In the genomic region with DNA sequence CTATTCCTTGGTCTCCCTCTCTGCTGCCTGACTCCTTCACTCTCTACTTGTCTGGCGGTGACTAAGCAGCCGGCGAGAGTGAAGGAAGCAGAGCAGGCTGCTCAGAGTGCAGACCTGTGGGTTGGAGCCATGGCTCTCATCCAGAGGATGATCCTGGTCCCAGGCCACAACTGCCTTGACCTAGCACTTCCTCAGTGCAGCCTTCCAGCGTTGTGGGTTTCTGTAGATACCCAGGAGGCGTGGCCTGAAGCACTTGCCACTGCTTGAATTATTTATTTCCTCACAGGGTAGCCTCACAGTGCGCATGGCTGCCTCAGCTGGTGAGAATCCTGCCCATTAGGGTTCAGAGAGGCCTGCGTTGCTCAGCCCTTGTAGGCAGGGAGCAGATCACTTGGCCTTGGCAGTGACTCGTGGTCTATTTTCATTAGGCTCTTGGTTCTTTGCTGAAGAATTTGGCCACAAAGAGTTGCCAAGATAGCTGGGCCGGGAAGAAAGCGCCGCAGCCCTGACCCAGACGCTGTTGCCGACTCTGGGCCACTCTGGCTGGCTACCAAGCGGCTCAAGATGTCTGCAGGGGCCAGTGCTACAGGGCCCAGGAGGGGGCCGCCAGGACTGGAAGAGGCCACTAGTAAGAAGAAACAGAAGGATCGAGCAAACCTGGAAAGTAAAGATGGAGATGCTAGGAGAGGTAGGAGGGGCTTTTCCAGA, we compare ENCODE assay signal across 7 mouse cellular contexts. TPM values are rescaled to one million over a fixed set of nuclear protein-coding genes. Genes with fewer than 3 reads are reported as not detected.
DNase-seq lines count a peak whose midpoint lies in the region; ATAC-seq and TF ChIP-seq lines count a peak whose summit lies in the region.

No protein-coding gene starts in this region.

- H3K9me3 ChIP-seq in E14TG2a.4 (ENCODE audit: low read length): no peaks in the 10 kb centered on the region
- H3K9me3 ChIP-seq in forebrain, embryonic 10.5 days: no peaks in the 10 kb centered on the region
- no peaks in the 10 kb centered on the region for H3K9me3 ChIP-seq in hindbrain, embryonic 16.5 days (ENCODE audit: control insufficient read depth, low read length)
- no peaks in the 10 kb centered on the region for H3K9me3 ChIP-seq in lung, postnatal 0 days (ENCODE audit: low read length)

- no peak for TF ChIP-seq EP300 in lung, postnatal 0 days (IDR thresholded peaks at IDR 0.05)

- H3K27ac ChIP-seq in forebrain, embryonic 10.5 days: no peak overlapping the region
- H3K27ac ChIP-seq in hindbrain, embryonic 16.5 days (ENCODE audit: low read depth, low read length): no peak overlapping the region
- H3K27ac ChIP-seq in lung, postnatal 0 days (ENCODE audit: low read length): peak overlapping the region; percentile 26; the same call in 1 of the 2 replicates
- H3K27ac ChIP-seq in testis, adult 2 months (ENCODE audit: control insufficient read depth, insufficient read depth, low read depth, low read length): peak overlapping the region; percentile 95

- H3K4me2 ChIP-seq in hindbrain, embryonic 16.5 days (ENCODE audit: low read length): peak overlapping the region; percentile 59
- H3K4me2 ChIP-seq in lung, postnatal 0 days (replicated peaks; ENCODE audit: low read depth, low read length): peak overlapping the region; percentile 79

- peaks cover 66% of the 10 kb centered on the region for H3K36me3 ChIP-seq in E14TG2a.4 (ENCODE audit: insufficient read depth, low read length)
- H3K36me3 ChIP-seq in forebrain, embryonic 10.5 days (replicated peaks): peaks cover 83% of the 10 kb centered on the region
- peaks cover 41% of the 10 kb centered on the region for H3K36me3 ChIP-seq in hindbrain, embryonic 16.5 days (ENCODE audit: control insufficient read depth, insufficient read depth, low read length)
- H3K36me3 ChIP-seq in lung, postnatal 0 days (ENCODE audit: insufficient read depth, low read length): peaks cover 63% of the 10 kb centered on the region
- peaks cover 7% of the 10 kb centered on the region for H3K36me3 ChIP-seq in testis, adult 2 months (ENCODE audit: control insufficient read depth, insufficient read depth, low read length)

- H3K9ac ChIP-seq in hindbrain, embryonic 16.5 days (ENCODE audit: low read depth, low read length): peak overlapping the region; percentile 94
- peak overlapping the region; percentile 78; the same call in 1 of the 2 replicates for H3K9ac ChIP-seq in lung, postnatal 0 days (replicated peaks; ENCODE audit: low read depth)

- no peak for TF ChIP-seq CTCF in E14TG2a.4 (conservative IDR thresholded peaks at IDR 0.05; ENCODE audit: low read length)
- no peak for TF ChIP-seq CTCF in lung, postnatal 0 days (IDR thresholded peaks at IDR 0.05)
- TF ChIP-seq CTCF in testis, adult 2 months (IDR thresholded peaks at IDR 0.05; ENCODE audit: control insufficient read depth, insufficient read depth, insufficient replicate concordance, low read depth, low read length): no peak

- DNase-seq in NIH3T3 (ENCODE audit: low read depth): peak; percentile 60
- no peak for DNase-seq in forebrain, embryonic 10.5 days (ENCODE audit: extremely low spot score, low spot score)
- peak; percentile 49 for DNase-seq in lung, postnatal 0 days (ENCODE audit: low spot score)
- DNase-seq in frontal cortex, postnatal 25 days (ENCODE audit: low spot score in 2 of 2): no peak

- 91% methylated on average over 16 of the region's 16 CpGs for WGBS in forebrain, embryonic 10.5 days
- 85% methylated on average over 16 of the region's 16 CpGs for WGBS in hindbrain, embryonic 16.5 days
- 73% methylated on average over 16 of the region's 16 CpGs for WGBS in lung, postnatal 0 days

- H3K27me3 ChIP-seq in E14TG2a.4 (ENCODE audit: insufficient read depth, low read length): no peaks in the 10 kb centered on the region
- no peaks in the 10 kb centered on the region for H3K27me3 ChIP-seq in forebrain, embryonic 10.5 days (ENCODE audit: poor library complexity, severe bottlenecking)
- no peaks in the 10 kb centered on the region for H3K27me3 ChIP-seq in hindbrain, embryonic 16.5 days (replicated peaks; ENCODE audit: control insufficient read depth, insufficient read depth, low read length)
- no peaks in the 10 kb centered on the region for H3K27me3 ChIP-seq in lung, postnatal 0 days (replicated peaks; ENCODE audit: insufficient read depth, low read length)
- H3K27me3 ChIP-seq in testis, adult 2 months (ENCODE audit: control insufficient read depth, insufficient read depth, low read length): no peaks in the 10 kb centered on the region

- peaks cover 63% of the 10 kb centered on the region for H3K4me1 ChIP-seq in E14TG2a.4 (replicated peaks; ENCODE audit: low read depth, low read length)
- H3K4me1 ChIP-seq in forebrain, embryonic 10.5 days: peaks cover 27% of the 10 kb centered on the region
- H3K4me1 ChIP-seq in hindbrain, embryonic 16.5 days (ENCODE audit: control insufficient read depth, insufficient read depth, low read depth, low read length): peaks cover 19% of the 10 kb centered on the region
- peaks cover 11% of the 10 kb centered on the region; the same call in 1 of the 2 replicates for H3K4me1 ChIP-seq in lung, postnatal 0 days (ENCODE audit: insufficient read depth, low read depth, low read length)
- peaks cover 16% of the 10 kb centered on the region for H3K4me1 ChIP-seq in testis, adult 2 months (ENCODE audit: control insufficient read depth, insufficient read depth, low read length)

- peak overlapping the region; percentile 96 for H3K4me3 ChIP-seq in E14TG2a.4 (replicated peaks; ENCODE audit: low read length)
- H3K4me3 ChIP-seq in forebrain, embryonic 10.5 days: peak overlapping the region; percentile 89
- peak overlapping the region; percentile 2 for H3K4me3 ChIP-seq in hindbrain, embryonic 16.5 days (ENCODE audit: low read length)
- H3K4me3 ChIP-seq in lung, postnatal 0 days (ENCODE audit: low read depth, low read length): no peak overlapping the region
- H3K4me3 ChIP-seq in testis, adult 2 months (ENCODE audit: control insufficient read depth, low read depth, low read length): peak overlapping the region; percentile 97

- peak; percentile 50 for TF ChIP-seq POLR2A in testis, adult 2 months (IDR thresholded peaks at IDR 0.05; ENCODE audit: control insufficient read depth, low read depth, low read length)

- no peak for ATAC-seq in hindbrain, embryonic 16.5 days
- ATAC-seq in lung, postnatal 0 days: no peak

RNA-seq across cellular contexts. Expression of gene Usp19, which starts 1.8 kb away (rescaled TPM):
- 76.1 and 79.9 TPM in 2 replicates for polyA plus RNA-seq in forebrain, embryonic 10.5 days (2016; fragmentation: Nextera tagmentation; extraction: Ambion mirVana)
- polyA plus RNA-seq in hindbrain, embryonic 16.5 days (2015; fragmentation: Nextera tagmentation; extraction: Ambion mirVana): 56.3 and 71.4 TPM in 2 replicates
- polyA plus RNA-seq in lung, postnatal 0 days (2015; fragmentation: Nextera tagmentation; extraction: Ambion mirVana): 37.1 and 39.4 TPM in 2 replicates
- polyA plus RNA-seq in testis, adult 2 months (2012; rRNA removed): 128 and 134 TPM in 2 replicates

RNA-seq across cellular contexts. Expression of gene Lamb2, which starts 12.7 kb away (rescaled TPM):
- polyA plus RNA-seq in forebrain, embryonic 10.5 days (2016; fragmentation: Nextera tagmentation; extraction: Ambion mirVana): 34.8 and 40.8 TPM in 2 replicates
- polyA plus RNA-seq in hindbrain, embryonic 16.5 days (2015; fragmentation: Nextera tagmentation; extraction: Ambion mirVana): 17.1 and 26.5 TPM in 2 replicates
- polyA plus RNA-seq in lung, postnatal 0 days (2015; fragmentation: Nextera tagmentation; extraction: Ambion mirVana): 54.8 and 55.2 TPM in 2 replicates
- polyA plus RNA-seq in testis, adult 2 months (2012; rRNA removed): 23.3 and 24.3 TPM in 2 replicates

RNA-seq across cellular contexts. Expression of gene Qars, which starts 15.3 kb away (rescaled TPM):
- 113 and 117 TPM in 2 replicates for polyA plus RNA-seq in forebrain, embryonic 10.5 days (2016; fragmentation: Nextera tagmentation; extraction: Ambion mirVana)
- polyA plus RNA-seq in hindbrain, embryonic 16.5 days (2015; fragmentation: Nextera tagmentation; extraction: Ambion mirVana): 62.3 and 64.6 TPM in 2 replicates
- polyA plus RNA-seq in lung, postnatal 0 days (2015; fragmentation: Nextera tagmentation; extraction: Ambion mirVana): 62.0 and 65.7 TPM in 2 replicates
- polyA plus RNA-seq in testis, adult 2 months (2012; rRNA removed): 159 and 195 TPM in 2 replicates

RNA-seq across cellular contexts. Expression of gene Qrich1, which starts 24.4 kb away (rescaled TPM):
- 160 and 164 TPM in 2 replicates for polyA plus RNA-seq in forebrain, embryonic 10.5 days (2016; fragmentation: Nextera tagmentation; extraction: Ambion mirVana)
- polyA plus RNA-seq in hindbrain, embryonic 16.5 days (2015; fragmentation: Nextera tagmentation; extraction: Ambion mirVana): 106 and 126 TPM in 2 replicates
- polyA plus RNA-seq in lung, postnatal 0 days (2015; fragmentation: Nextera tagmentation; extraction: Ambion mirVana): 58.1 and 58.3 TPM in 2 replicates
- 196 and 208 TPM in 2 replicates for polyA plus RNA-seq in testis, adult 2 months (2012; rRNA removed)

RNA-seq across cellular contexts. Expression of gene Klhdc8b, which starts 30.8 kb away (rescaled TPM):
- polyA plus RNA-seq in forebrain, embryonic 10.5 days (2016; fragmentation: Nextera tagmentation; extraction: Ambion mirVana): 33.1 and 40.3 TPM in 2 replicates
- polyA plus RNA-seq in hindbrain, embryonic 16.5 days (2015; fragmentation: Nextera tagmentation; extraction: Ambion mirVana): 54.8 and 68.6 TPM in 2 replicates
- polyA plus RNA-seq in lung, postnatal 0 days (2015; fragmentation: Nextera tagmentation; extraction: Ambion mirVana): 60.5 and 77.6 TPM in 2 replicates
- polyA plus RNA-seq in testis, adult 2 months (2012; rRNA removed): 15.2 and 18.7 TPM in 2 replicates

Comparison
In these comparisons a context has a peak if more than half of its experiments do, and no peak if none do; other contexts are left out.
1. DNase-seq: peak in NIH3T3 (single experiment) and lung, postnatal 0 days (single experiment); none in forebrain, embryonic 10.5 days (single experiment) and frontal cortex, postnatal 25 days (0 of 2).
2. H3K27ac ChIP-seq: peak in lung, postnatal 0 days (single experiment) and testis, adult 2 months (single experiment); none in forebrain, embryonic 10.5 days (single experiment) and hindbrain, embryonic 16.5 days (single experiment).